Mouse (Mus musculus) thymus, postnatal 36 days (tissue): ENCODE results near the gene Rheb.
"Not testable (repeated sequence)": the region's sequence is repeated elsewhere in the genome, so short reads cannot be mapped to it uniquely, and the experiment has no call there.

Source experiments
- DNase-seq, 2 experiments: peaks; one replicate each; pipeline ENCODE4 v3.0.0; 2022; ENCODE audit warnings: mixed read lengths in 2 of 2

The Rheb gene

DNA sequence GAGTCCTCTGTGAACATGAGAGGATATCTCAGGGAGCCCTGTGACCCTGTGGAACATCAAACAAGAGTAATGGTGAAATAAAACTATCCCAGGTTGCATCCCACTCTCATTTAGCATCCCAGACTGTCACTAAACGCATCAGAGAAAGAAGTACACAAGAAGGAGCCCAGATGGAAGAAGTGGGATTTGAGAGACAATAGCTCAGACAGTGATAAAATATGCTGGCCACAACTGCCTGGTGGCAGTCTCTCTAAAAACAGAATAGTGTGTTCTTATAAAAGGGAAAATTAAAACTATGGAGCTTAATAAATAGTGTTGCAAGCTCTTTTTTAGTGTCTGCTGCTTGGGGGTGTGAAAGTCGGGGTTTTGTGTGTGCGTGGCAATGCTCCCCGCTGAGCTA lies 59.5 kb downstream of the Rheb start:
- no peak for DNase-seq

DNA sequence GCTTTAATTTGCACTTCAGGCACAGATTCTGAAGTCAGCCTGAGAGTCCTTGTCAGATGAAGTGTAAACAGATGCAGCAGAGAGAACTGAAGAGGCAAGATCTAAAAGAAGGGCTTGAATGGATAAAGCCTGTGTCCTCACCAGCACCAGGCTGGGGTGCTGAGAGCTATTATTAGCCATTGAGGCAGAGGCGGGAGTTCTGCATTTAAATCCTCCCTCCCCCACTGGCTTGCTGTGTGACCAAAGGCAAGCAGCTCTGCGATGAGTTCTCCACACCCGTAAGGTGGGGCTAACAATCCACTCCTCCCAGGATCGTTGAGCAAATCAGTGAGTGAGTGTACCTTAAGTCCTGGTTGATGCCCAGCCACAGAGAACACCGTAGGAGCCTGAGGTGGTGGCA lies 61.4 kb downstream of the Rheb start:
- DNase-seq, result no peak

- DNase-seq, result peak in 1 of 2 experiments; percentile 9
Measured at GRCm38 (mm10) chr5:24779881-24780512, 62.4 kb downstream of the Rheb start.

DNA sequence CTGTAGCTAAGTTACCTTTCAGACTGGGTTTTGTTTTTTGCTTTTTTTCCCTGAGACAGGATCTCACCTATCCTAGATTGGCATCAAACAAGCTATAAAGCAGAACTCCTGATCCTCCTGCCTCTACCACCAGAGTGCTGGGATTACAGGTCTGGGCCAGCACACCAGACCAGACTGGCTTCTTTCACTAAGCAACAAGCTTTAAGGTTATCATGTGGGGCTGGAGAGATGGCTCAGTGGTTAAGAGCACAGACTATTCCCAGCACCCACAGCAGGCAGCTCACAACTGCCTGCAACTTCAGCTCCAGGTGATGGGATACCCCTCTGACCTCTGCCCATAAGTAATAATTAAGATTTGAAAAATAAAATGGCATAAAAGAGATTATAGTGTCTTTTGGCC lies 63.1 kb downstream of the Rheb start:
- DNase-seq, result no peak

DNA sequence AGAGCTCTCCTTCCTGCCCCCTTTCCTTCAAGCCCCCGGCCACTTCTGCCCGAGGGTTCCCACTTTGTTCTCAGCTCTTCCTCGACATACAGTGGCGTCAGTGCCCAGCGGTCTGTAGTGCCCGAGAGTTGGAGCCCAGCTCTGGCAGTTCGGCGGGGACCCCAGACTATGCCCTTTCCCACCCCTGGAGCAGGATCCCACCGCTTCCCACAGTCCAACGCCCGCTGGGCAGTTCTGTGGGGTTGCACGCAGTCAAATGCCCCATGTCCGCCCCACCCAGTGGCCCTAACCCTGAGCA lies 63.6 kb downstream of the Rheb start:
- no peak for DNase-seq

GRCm38 (mm10) chr5:24778082-24778842 lies 64.2 kb downstream of the Rheb start:
- no peak for DNase-seq

GRCm38 (mm10) chr5:24776681-24777080 lies 65.7 kb downstream of the Rheb start:
- peak; percentile 34 to 57 for DNase-seq

GRCm38 (mm10) chr5:24774549-24774948 lies 67.9 kb downstream of the Rheb start:
- not testable (repeated sequence) for DNase-seq

DNA sequence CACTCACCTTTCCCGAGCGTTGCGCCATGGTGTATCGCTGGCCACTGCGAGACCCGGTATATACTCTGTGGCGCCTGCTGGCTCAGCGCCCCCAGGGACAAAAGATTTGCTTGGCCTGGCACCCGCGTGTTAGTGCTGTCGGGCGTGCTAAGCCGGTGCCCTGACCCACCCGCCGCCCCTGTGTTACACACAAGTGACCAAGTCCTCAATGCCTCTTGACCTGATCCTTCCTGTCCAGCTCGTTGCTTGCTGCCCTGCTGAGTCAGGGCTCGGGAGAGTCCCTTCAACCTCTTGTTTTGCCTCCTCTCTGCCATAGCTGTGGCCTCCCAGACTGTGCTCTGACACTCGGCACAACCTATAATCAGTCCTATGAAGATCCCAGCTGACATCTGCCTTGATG lies 84.6 kb downstream of the Rheb start, which contains the start of gene Crygn:
Gene Crygn (minus strand): TSS at position 193 of the 400 bp plus-strand sequence.
- no peak for DNase-seq

DNA sequence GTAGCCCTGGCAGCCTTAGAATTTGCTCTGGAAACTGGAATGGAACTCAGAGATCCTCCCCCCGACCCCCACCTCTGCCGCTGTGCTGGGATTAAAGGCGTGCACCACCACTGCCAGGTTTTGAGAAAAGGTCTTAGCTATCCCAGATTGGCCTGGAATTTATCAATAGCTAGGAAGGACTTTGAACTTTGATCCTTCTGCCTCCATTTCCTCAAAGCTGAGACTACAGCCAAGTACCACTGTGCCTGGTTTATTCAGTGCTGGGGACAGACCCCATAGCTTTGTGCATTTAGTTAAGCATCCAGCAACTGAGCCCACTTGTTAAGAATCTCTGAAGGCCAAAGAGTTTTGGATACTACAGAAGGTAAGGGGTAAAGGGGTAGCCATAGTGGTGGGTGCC lies 85.5 kb downstream of the Rheb start:
- DNase-seq, result no peak
